Mouse (Mus musculus): Measurements from ENCODE around the gene Slc6a16.

GRCm38 (mm10) chr7:45241389-45241749 is 484 bp downstream of the Slc6a16 start:
- TF ChIP-seq CTCF (IDR thresholded peaks at IDR 0.05; ENCODE audit: insufficient read depth, low read depth, low read length) (no peak), POLR2A (IDR thresholded peaks at IDR 0.05; ENCODE audit: insufficient read depth, low read depth, low read length) (no peak)
